Mouse (Mus musculus) limb, embryonic 12.5 days (tissue): ENCODE measurements around the gene Cyp2u1. TPM values are rescaled to one million over a fixed set of nuclear protein-coding genes. Genes with fewer than 3 reads are reported as not detected.

Experiments
- ATAC-seq: fragments of 200-750 bp; cut with Nextera tagmentation; 2 replicates; pipeline ENCODE4 v1.8.0; 2017; ENCODE audit warnings: low read depth, moderate TSS enrichment; ENCODE audit not compliant: insufficient number of reproducible peaks, insufficient read depth, low FRiP score, low TSS enrichment
- H3K27ac ChIP-seq: fragments of 300-500 bp; sonication (generic); 2 replicates; pipeline ENCODE4 v1.5.1; 2016; ENCODE audit warnings: mild to moderate bottlenecking, moderate library complexity
- H3K27me3 ChIP-seq: fragments of 300-500 bp; sonication (generic); 2 replicates; pipeline ENCODE4 v1.6.1; 2016; ENCODE audit warnings: mild to moderate bottlenecking, moderate library complexity
- H3K36me3 ChIP-seq: fragments of 300-500 bp; sonication (generic); 2 replicates; pipeline ENCODE4 v1.6.1; 2016; ENCODE audit warnings: mild to moderate bottlenecking, moderate library complexity
- H3K4me1 ChIP-seq: fragments of 300-500 bp; sonication (generic); replicated peaks from 2 replicates; pipeline ENCODE4 v1.6.1; 2016
- H3K4me2 ChIP-seq: fragments of 300-500 bp; sonication (generic); 2 replicates; pipeline ENCODE4 v1.6.1; 2016; ENCODE audit warnings: mild to moderate bottlenecking, moderate library complexity
- H3K4me3 ChIP-seq: fragments of 300-500 bp; sonication (generic); replicated peaks from 2 replicates; pipeline ENCODE4 v1.5.1; 2016; ENCODE audit warnings: mild to moderate bottlenecking
- H3K9ac ChIP-seq: fragments of 300-500 bp; sonication (generic); replicated peaks from 2 replicates; pipeline ENCODE4 v1.6.1; 2016; ENCODE audit warnings: mild to moderate bottlenecking, moderate library complexity
- H3K9me3 ChIP-seq: fragments of 300-500 bp; sonication (generic); 2 replicates; pipeline ENCODE4 v1.6.1; 2016; ENCODE audit warnings: mild to moderate bottlenecking, moderate library complexity
- WGBS: fragments of 180-500 bp; shearing (Covaris S2); methylation state at CpG from one replicate; pipeline ENCODE4 v1.1.7; 2016; 5-methylcytosine and 5-hydroxymethylcytosine counted together
- polyA plus RNA-seq: library from polyadenylated mRNA; unstranded; fragments of >200 nt; fragmentation: Nextera tagmentation; extraction: Ambion mirVana; gene quantifications from 2 replicates; pipeline ENCODE4 v1.2.1, GENCODE M21; 2016

Gene Cyp2u1
- polyA plus RNA-seq, 1 experiment from 2014 or later = 2.4 TPM

GRCm38 (mm10) chr3:131272374-131273100, 30.5 kb downstream of the Cyp2u1 start:
- WGBS = 20% methylated on average over 10 of the region's 10 CpGs
- Histone ChIP-seq H3K27me3 (no peaks in the 10 kb centered on the region), H3K4me1 (peaks cover 39% of the 10 kb centered on the region), H3K4me2 (peak overlapping the region; percentile 64), H3K9ac (no peak overlapping the region), H3K4me3 (peak overlapping the region; percentile 82), H3K9me3 (peaks cover 5% of the 10 kb centered on the region; the same call in 1 of the 2 replicates), H3K27ac (peak overlapping the region; percentile 76), H3K36me3 (peaks cover 3% of the 10 kb centered on the region; the same call in 1 of the 2 replicates)
- peak; percentile 6; the same call in 1 of the 2 replicates for ATAC-seq

- under 1% methylated on average over 54 of the region's 54 CpGs for WGBS
- peak within 1 kb of the TSS; percentile 82 for H3K4me3 ChIP-seq
- peak within 1 kb of the TSS; percentile 64 for H3K4me2 ChIP-seq
- peak within 1 kb of the TSS; percentile 76 for H3K27ac ChIP-seq
- ATAC-seq = peak; percentile 90
- H3K36me3 ChIP-seq = peaks cover 9% of the 10 kb centered on the region; the same call in 1 of the 2 replicates
- H3K27me3 ChIP-seq = no peaks in the 10 kb centered on the region
- H3K9me3 ChIP-seq = peaks cover 5% of the 10 kb centered on the region; the same call in 1 of the 2 replicates
- H3K4me1 ChIP-seq = peaks cover 39% of the 10 kb centered on the region
- H3K9ac ChIP-seq = peak within 1 kb of the TSS; percentile 70
Measured at GRCm38 (mm10) chr3:131271559-131272373, 31.3 kb downstream of the Cyp2u1 start, which contains the start of gene Hadh. Gene Hadh (minus strand): TSS chr3:131272101.

GRCm38 (mm10) chr3:131271157-131271556, 31.9 kb downstream of the Cyp2u1 start:
- Histone ChIP-seq H3K36me3 (peaks cover 10% of the 10 kb centered on the region; the same call in 1 of the 2 replicates), H3K9me3 (peaks cover 5% of the 10 kb centered on the region; the same call in 1 of the 2 replicates), H3K27me3 (no peaks in the 10 kb centered on the region), H3K4me1 (peaks cover 39% of the 10 kb centered on the region), H3K27ac (peak overlapping the region; percentile 76; the same call in 1 of the 2 replicates), H3K4me2 (peak overlapping the region; percentile 64), H3K4me3 (peak overlapping the region; percentile 82), H3K9ac (peak overlapping the region; percentile 70; the same call in 1 of the 2 replicates)
- ATAC-seq = peak; percentile 38; the same call in 1 of the 2 replicates
- 10% methylated on average over 8 of the region's 8 CpGs for WGBS

GRCm38 (mm10) chr3:131270381-131270780, 32.6 kb downstream of the Cyp2u1 start:
- Histone ChIP-seq H3K27me3 (no peaks in the 10 kb centered on the region), H3K36me3 (peaks cover 10% of the 10 kb centered on the region; the same call in 1 of the 2 replicates), H3K4me3 (peak overlapping the region; percentile 82; the same call in 1 of the 2 replicates), H3K4me1 (peaks cover 39% of the 10 kb centered on the region), H3K4me2 (peak overlapping the region; percentile 64), H3K27ac (no peak overlapping the region), H3K9me3 (no peaks in the 10 kb centered on the region), H3K9ac (no peak overlapping the region)
- no peak for ATAC-seq
- WGBS = 65% methylated on average over 6 of the region's 6 CpGs

GRCm38 (mm10) chr3:131266366-131267050, 36.5 kb downstream of the Cyp2u1 start:
- 88% methylated on average over 3 of the region's 3 CpGs for WGBS
- peaks cover 28% of the 10 kb centered on the region for H3K4me1 ChIP-seq
- no peaks in the 10 kb centered on the region for H3K9me3 ChIP-seq
- no peak overlapping the region for H3K27ac ChIP-seq
- no peak overlapping the region for H3K9ac ChIP-seq
- no peaks in the 10 kb centered on the region for H3K27me3 ChIP-seq
- ATAC-seq = no peak
- no peak overlapping the region for H3K4me3 ChIP-seq
- no peak overlapping the region for H3K4me2 ChIP-seq
- peaks cover 34% of the 10 kb centered on the region; the same call in 1 of the 2 replicates for H3K36me3 ChIP-seq

GRCm38 (mm10) chr3:131265516-131265915, 37.5 kb downstream of the Cyp2u1 start:
- no peak overlapping the region for H3K4me2 ChIP-seq
- ATAC-seq = no peak
- H3K27ac ChIP-seq = no peak overlapping the region
- H3K4me3 ChIP-seq = no peak overlapping the region
- 91% methylated on average over 8 of the region's 8 CpGs for WGBS
- peaks cover 5% of the 10 kb centered on the region; the same call in 1 of the 2 replicates for H3K9me3 ChIP-seq
- H3K9ac ChIP-seq = no peak overlapping the region
- H3K4me1 ChIP-seq = peaks cover 20% of the 10 kb centered on the region
- H3K27me3 ChIP-seq = no peaks in the 10 kb centered on the region
- peaks cover 34% of the 10 kb centered on the region; the same call in 1 of the 2 replicates for H3K36me3 ChIP-seq

GRCm38 (mm10) chr3:131263766-131264486, 39.1 kb downstream of the Cyp2u1 start:
- Histone ChIP-seq H3K4me1 (0 out of 2 replicates have a peak, but pooled peaks cover 6% of the 10 kb centered on the region), H3K36me3 (peaks cover 34% of the 10 kb centered on the region; the same call in 1 of the 2 replicates), H3K4me3 (no peak overlapping the region), H3K27ac (no peak overlapping the region), H3K9me3 (peaks cover 6% of the 10 kb centered on the region; the same call in 1 of the 2 replicates), H3K4me2 (no peak overlapping the region), H3K9ac (no peak overlapping the region), H3K27me3 (no peaks in the 10 kb centered on the region)
- ATAC-seq = no peak
- WGBS = 88% methylated on average over 15 of the region's 15 CpGs

GRCm38 (mm10) chr3:131260418-131260817, 42.6 kb downstream of the Cyp2u1 start:
- H3K27ac ChIP-seq = no peak overlapping the region
- H3K4me2 ChIP-seq = no peak overlapping the region
- no peaks in the 10 kb centered on the region for H3K4me1 ChIP-seq
- H3K36me3 ChIP-seq = peaks cover 24% of the 10 kb centered on the region; the same call in 1 of the 2 replicates
- H3K9me3 ChIP-seq = peaks cover 6% of the 10 kb centered on the region; the same call in 1 of the 2 replicates
- ATAC-seq = no peak
- H3K9ac ChIP-seq = no peak overlapping the region
- 98% methylated on average over 6 of the region's 6 CpGs for WGBS
- H3K4me3 ChIP-seq = no peak overlapping the region
- no peaks in the 10 kb centered on the region for H3K27me3 ChIP-seq

- Histone ChIP-seq H3K9ac (no peak overlapping the region), H3K9me3 (peaks cover 6% of the 10 kb centered on the region; the same call in 1 of the 2 replicates), H3K36me3 (peaks cover 18% of the 10 kb centered on the region; the same call in 1 of the 2 replicates), H3K4me2 (no peak overlapping the region), H3K4me1 (no peaks in the 10 kb centered on the region), H3K4me3 (no peak overlapping the region), H3K27me3 (no peaks in the 10 kb centered on the region), H3K27ac (no peak overlapping the region)
- ATAC-seq = no peak
- WGBS = 91% methylated on average over 9 of the region's 9 CpGs
Measured at GRCm38 (mm10) chr3:131259392-131259965, 43.5 kb downstream of the Cyp2u1 start.

- Histone ChIP-seq H3K27ac (no peak overlapping the region), H3K9me3 (peaks cover 6% of the 10 kb centered on the region), H3K9ac (no peak overlapping the region), H3K4me2 (no peak overlapping the region), H3K4me3 (no peak overlapping the region), H3K4me1 (no peaks in the 10 kb centered on the region), H3K27me3 (no peaks in the 10 kb centered on the region), H3K36me3 (peaks cover 17% of the 10 kb centered on the region; the same call in 1 of the 2 replicates)
- 88% methylated on average over 3 of the region's 3 CpGs for WGBS
- ATAC-seq = no peak
Measured at GRCm38 (mm10) chr3:131258921-131259320, 44.1 kb downstream of the Cyp2u1 start.
